Mouse (Mus musculus) embryo, embryonic 10 days (tissue): ENCODE data around the gene Sipa1l3.

Experiments
- DNase-seq: peaks from one replicate; pipeline ENCODE4 v3.0.0-alpha.2; 2015; ENCODE audit warnings: low spot score

The Sipa1l3 gene

GRCm38 (mm10) chr7:29305263-29305988 is 213.0 kb downstream of the Sipa1l3 start:
- DNase-seq, result no peak

GRCm38 (mm10) chr7:29304463-29305262 is 213.8 kb downstream of the Sipa1l3 start:
- DNase-seq, result no peak

- DNase-seq, result peak; percentile 90
These were observed 214.5 kb downstream of the Sipa1l3 start, which contains the start of gene Dpf1 for GRCm38 (mm10) chr7:29303738-29304462. TSS of gene Dpf1 (plus strand) at chr7:29303951.

- no peak for DNase-seq
These were observed 215.8 kb downstream of the Sipa1l3 start for GRCm38 (mm10) chr7:29302641-29303040.

GRCm38 (mm10) chr7:29301127-29301566 is 217.3 kb downstream of the Sipa1l3 start:
- DNase-seq, result peak; percentile 87

- peak; percentile 91 for DNase-seq
These were observed 221.4 kb downstream of the Sipa1l3 start for GRCm38 (mm10) chr7:29296998-29297397.

GRCm38 (mm10) chr7:29295861-29296647 is 222.4 kb downstream of the Sipa1l3 start:
- peak; percentile 3 for DNase-seq

GRCm38 (mm10) chr7:29294111-29294761 is 224.2 kb downstream of the Sipa1l3 start:
- no peak for DNase-seq

- DNase-seq, result peak; percentile 65
These were observed 225.0 kb downstream of the Sipa1l3 start for GRCm38 (mm10) chr7:29293131-29294065.

- DNase-seq, result peak; percentile 57
These were observed 225.9 kb downstream of the Sipa1l3 start for GRCm38 (mm10) chr7:29292458-29293098.

GRCm38 (mm10) chr7:29291616-29292457 is 226.6 kb downstream of the Sipa1l3 start:
- DNase-seq, result peak; percentile 66

GRCm38 (mm10) chr7:29290691-29291485 is 227.6 kb downstream of the Sipa1l3 start:
- DNase-seq, result no peak

GRCm38 (mm10) chr7:29289856-29290255 is 228.6 kb downstream of the Sipa1l3 start:
- DNase-seq, result peak; percentile 45

- peak; percentile 90 for DNase-seq
These were observed 229.4 kb downstream of the Sipa1l3 start, which contains the start of gene Ppp1r14a for GRCm38 (mm10) chr7:29288942-29289638. TSS of gene Ppp1r14a (plus strand) at chr7:29289308.

GRCm38 (mm10) chr7:29288079-29288478 is 230.4 kb downstream of the Sipa1l3 start:
- DNase-seq, result no peak

- DNase-seq, result no peak
These were observed 231.0 kb downstream of the Sipa1l3 start for GRCm38 (mm10) chr7:29287481-29287880.

GRCm38 (mm10) chr7:29284523-29284922 is 233.9 kb downstream of the Sipa1l3 start:
- DNase-seq, result no peak
